Mouse (Mus musculus) forebrain, embryonic 12.5 days (tissue): Measurements from ENCODE around the gene Nrros. TPM values are rescaled to one million over a fixed set of nuclear protein-coding genes. Genes with fewer than 3 reads are reported as not detected.
"Not testable (repeated sequence)": the region's sequence is repeated elsewhere in the genome, so short reads cannot be mapped to it uniquely, and the experiment has no call there.

Source experiments
- ATAC-seq: fragments of 200-750 bp; cut with Nextera tagmentation; 2 replicates; pipeline ENCODE4 v1.8.0; 2017; ENCODE audit warnings: moderate TSS enrichment; ENCODE audit not compliant: low FRiP score
- H3K27ac ChIP-seq: fragments of 300-500 bp; sonication (generic); 2 replicates; pipeline ENCODE4 v1.5.1; 2016; ENCODE audit warnings: mild to moderate bottlenecking
- H3K27me3 ChIP-seq: fragments of 300-500 bp; sonication (generic); 2 replicates; pipeline ENCODE4 v1.6.1; 2016; ENCODE audit warnings: mild to moderate bottlenecking
- H3K36me3 ChIP-seq: fragments of 300-500 bp; sonication (generic); replicated peaks from 2 replicates; pipeline ENCODE4 v1.6.1; 2016; ENCODE audit warnings: mild to moderate bottlenecking
- H3K4me1 ChIP-seq: fragments of 300-500 bp; sonication (generic); 2 replicates; pipeline ENCODE4 v1.6.1; 2016
- H3K4me2 ChIP-seq: fragments of 300-500 bp; sonication (generic); 2 replicates; pipeline ENCODE4 v1.6.1; 2016; ENCODE audit warnings: mild to moderate bottlenecking, moderate library complexity
- H3K4me3 ChIP-seq: fragments of 300-500 bp; sonication (generic); replicated peaks from 2 replicates; pipeline ENCODE4 v1.5.1; 2016; ENCODE audit warnings: mild to moderate bottlenecking
- H3K9ac ChIP-seq: fragments of 300-500 bp; sonication (generic); 2 replicates; pipeline ENCODE4 v1.6.1; 2016; ENCODE audit warnings: mild to moderate bottlenecking
- H3K9me3 ChIP-seq: fragments of 300-500 bp; sonication (generic); 2 replicates; pipeline ENCODE4 v1.6.1; 2016
- WGBS: fragments of 180-500 bp; shearing (Covaris S2); methylation state at CpG from one replicate; pipeline ENCODE4 v1.1.7; 2016; 5-methylcytosine and 5-hydroxymethylcytosine counted together
- polyA plus RNA-seq: library from polyadenylated mRNA; unstranded; fragments of >200 nt; fragmentation: Nextera tagmentation; extraction: Ambion mirVana; gene quantifications from 2 replicates; pipeline ENCODE4 v1.2.1, GENCODE M21; 2016

Gene Nrros
- polyA plus RNA-seq, 1 experiment from 2014 or later: 7.4 TPM

GRCm38 (mm10) chr16:32108578-32108977 lies 56.8 kb downstream of the Nrros start:
- H3K4me2 ChIP-seq: no peak overlapping the region
- no peak for ATAC-seq
- H3K4me3 ChIP-seq: no peak overlapping the region
- H3K9me3 ChIP-seq: no peaks in the 10 kb centered on the region
- H3K9ac ChIP-seq: no peak overlapping the region
- no peaks in the 10 kb centered on the region for H3K4me1 ChIP-seq
- WGBS: 91% methylated on average over 2 of the region's 2 CpGs
- peaks cover 35% of the 10 kb centered on the region for H3K36me3 ChIP-seq
- H3K27ac ChIP-seq: no peak overlapping the region
- H3K27me3 ChIP-seq: no peaks in the 10 kb centered on the region

- Histone ChIP-seq H3K4me2 (no peak overlapping the region), H3K36me3 (peaks cover 39% of the 10 kb centered on the region), H3K4me3 (no peak overlapping the region), H3K9ac (no peak overlapping the region), H3K9me3 (no peaks in the 10 kb centered on the region), H3K4me1 (no peaks in the 10 kb centered on the region), H3K27ac (no peak overlapping the region), H3K27me3 (no peaks in the 10 kb centered on the region)
- ATAC-seq: no peak
- 86% methylated on average over 7 of the region's 7 CpGs for WGBS
Measured at GRCm38 (mm10) chr16:32108170-32108569, 57.2 kb downstream of the Nrros start.

- Histone ChIP-seq H3K4me3 (no peak overlapping the region), H3K9ac (no peak overlapping the region), H3K4me2 (no peak overlapping the region), H3K4me1 (no peaks in the 10 kb centered on the region), H3K27ac (no peak overlapping the region), H3K36me3 (peaks cover 45% of the 10 kb centered on the region), H3K9me3 (no peaks in the 10 kb centered on the region), H3K27me3 (no peaks in the 10 kb centered on the region)
- ATAC-seq: no peak
- 94% methylated on average over 12 of the region's 12 CpGs for WGBS
Measured at GRCm38 (mm10) chr16:32107342-32108045, 57.9 kb downstream of the Nrros start.

GRCm38 (mm10) chr16:32105698-32106097 lies 59.7 kb downstream of the Nrros start:
- H3K4me3 ChIP-seq: no peak overlapping the region
- no peak overlapping the region for H3K4me2 ChIP-seq
- no peaks in the 10 kb centered on the region for H3K27me3 ChIP-seq
- WGBS: 93% methylated on average over 1 of the region's 1 CpGs
- no peak for ATAC-seq
- no peak overlapping the region for H3K27ac ChIP-seq
- H3K9ac ChIP-seq: no peak overlapping the region
- no peaks in the 10 kb centered on the region for H3K4me1 ChIP-seq
- peaks cover 52% of the 10 kb centered on the region for H3K36me3 ChIP-seq
- no peaks in the 10 kb centered on the region for H3K9me3 ChIP-seq

GRCm38 (mm10) chr16:32102295-32102694 lies 63.1 kb downstream of the Nrros start:
- 92% methylated on average over 13 of the region's 13 CpGs for WGBS
- H3K4me1 ChIP-seq: peaks cover 15% of the 10 kb centered on the region
- no peak for ATAC-seq
- no peak overlapping the region for H3K27ac ChIP-seq
- no peak overlapping the region for H3K9ac ChIP-seq
- H3K4me3 ChIP-seq: no peak overlapping the region
- H3K4me2 ChIP-seq: no peak overlapping the region
- peaks cover 44% of the 10 kb centered on the region for H3K36me3 ChIP-seq
- H3K27me3 ChIP-seq: no peaks in the 10 kb centered on the region
- H3K9me3 ChIP-seq: no peaks in the 10 kb centered on the region

GRCm38 (mm10) chr16:32099638-32100150 lies 65.7 kb downstream of the Nrros start, which contains the start of the genes Pigx and Cep19:
Gene Pigx (minus strand): TSS chr16:32099740.
Gene Cep19 (plus strand): TSS chr16:32099800.
- Histone ChIP-seq H3K4me1 (peaks cover 15% of the 10 kb centered on the region), H3K4me2 (peak within 1 kb of the TSS; percentile 80), H3K9ac (peak within 1 kb of the TSS; percentile 89), H3K27me3 (no peaks in the 10 kb centered on the region), H3K4me3 (peak within 1 kb of the TSS; percentile 95), H3K36me3 (peaks cover 35% of the 10 kb centered on the region), H3K27ac (peak within 1 kb of the TSS; percentile 83), H3K9me3 (no peaks in the 10 kb centered on the region)
- peak; percentile 98 for ATAC-seq
- whole genome bisulfite sequencing: under 1% methylated on average over 34 of the region's 34 CpGs

- Histone ChIP-seq H3K4me2 (peak overlapping the region; percentile 80), H3K4me3 (peak overlapping the region; percentile 95), H3K4me1 (peaks cover 15% of the 10 kb centered on the region), H3K27ac (peak overlapping the region; percentile 83), H3K9me3 (no peaks in the 10 kb centered on the region), H3K27me3 (no peaks in the 10 kb centered on the region), H3K9ac (peak overlapping the region; percentile 89), H3K36me3 (peaks cover 35% of the 10 kb centered on the region)
- WGBS: under 1% methylated on average over 39 of the region's 39 CpGs
- ATAC-seq: peak; percentile 77
Measured at GRCm38 (mm10) chr16:32098897-32099637, 66.3 kb downstream of the Nrros start.

- not testable (repeated sequence) for H3K4me3 ChIP-seq
Measured at GRCm38 (mm10) chr16:32097757-32098156, 67.6 kb downstream of the Nrros start.

More at GRCm38 (mm10) chr16:32097757-32098156, 67.6 kb downstream of the Nrros start:
- WGBS: 92% methylated on average over 2 of the region's 2 CpGs
- not testable (repeated sequence) for H3K27me3 ChIP-seq, H3K4me2 ChIP-seq, ATAC-seq, H3K27ac ChIP-seq, H3K9me3 ChIP-seq, H3K9ac ChIP-seq
- Histone ChIP-seq H3K36me3 (peaks cover 23% of the 10 kb centered on the region), H3K4me1 (peaks cover 15% of the 10 kb centered on the region)

Other genes starting within 250 kb of the Nrros start
- gene Pigz, start 231.7 kb downstream of the Nrros start, polyA plus RNA-seq: 1.1 and 1.5 TPM in 2 replicates
- gene 0610012G03Rik, start 217.1 kb downstream of the Nrros start, polyA plus RNA-seq: 79.7 and 91.9 TPM in 2 replicates
- 134 TPM in 2 replicates for gene Ncbp2, start 217.1 kb downstream of the Nrros start, polyA plus RNA-seq
- gene Senp5, start 162.3 kb downstream of the Nrros start, polyA plus RNA-seq: 24.1 and 25.0 TPM in 2 replicates
- gene Pak2, start 86.3 kb downstream of the Nrros start, polyA plus RNA-seq: 57.1 and 59.1 TPM in 2 replicates
- gene Pigx, start 65.9 kb downstream of the Nrros start, polyA plus RNA-seq: 127 and 133 TPM in 2 replicates
- 39.7 and 43.8 TPM in 2 replicates for gene Cep19, start 65.8 kb downstream of the Nrros start, polyA plus RNA-seq
- not detected in 2 replicates for gene Bex6, start 14.2 kb upstream of the Nrros start, polyA plus RNA-seq
- 14.3 and 25.8 TPM in 2 replicates for gene Fbxo45, start 81.6 kb upstream of the Nrros start, polyA plus RNA-seq
- gene Wdr53, start 81.6 kb upstream of the Nrros start, polyA plus RNA-seq: 16.8 and 17.8 TPM in 2 replicates
- not detected in 2 replicates for gene Smco1, start 105.9 kb upstream of the Nrros start, polyA plus RNA-seq
- gene Rnf168, start 111.9 kb upstream of the Nrros start, polyA plus RNA-seq: 33.6 and 38.4 TPM in 2 replicates
- 30.0 and 35.1 TPM in 2 replicates for gene Ubxn7, start 166.7 kb upstream of the Nrros start, polyA plus RNA-seq
- gene Tm4sf19, start 234.9 kb upstream of the Nrros start, polyA plus RNA-seq: not detected in 2 replicates